Mouse (Mus musculus): ENCODE measurements around the gene Slit3. TPM values are rescaled to one million over a fixed set of nuclear protein-coding genes. Genes with fewer than 3 reads are reported as not detected.

Gene Slit3
- total and polyA plus RNA-seq, 3 experiments, result 0.55 to 4.8 (median 2.8) TPM

GRCm38 (mm10) chr11:35342486-35342885, 221.5 kb downstream of the Slit3 start:
- H3K79me2 ChIP-seq (replicated peaks; ENCODE audit: control insufficient read depth, extremely low read depth, insufficient read depth, poor library complexity, severe bottlenecking), result no peaks in the 10 kb centered on the region
- H3K9me3 ChIP-seq (replicated peaks; ENCODE audit: low read length), result no peaks in the 10 kb centered on the region
- peaks cover 7% of the 10 kb centered on the region for H3K27me3 ChIP-seq (replicated peaks)
- dilution Hi-C loops (cut with MboI; ENCODE audit: extremely low pct_ligation_motif_present, extremely low pct_unique_long_range_greater_than_20kb, low sequenced_read_pairs), result no loop called here
- H3K4me2 ChIP-seq (ENCODE audit: insufficient read depth, low read depth, poor library complexity, severe bottlenecking), result no peak overlapping the region
- in situ Hi-C loops (cut with MboI; ENCODE audit: low pct_ligation_motif_present, low pct_unique_long_range_greater_than_20kb, low sequenced_read_pairs), result no loop called here
- no peaks in the 10 kb centered on the region for H3K36me3 ChIP-seq (replicated peaks in 1 of 2; ENCODE audit: control insufficient read depth in 1 of 2, insufficient read depth in 1 of 2, low read length in 1 of 2)
- no peak overlapping the region for H3K27ac ChIP-seq (ENCODE audit: insufficient read depth, low read depth)
- H3K4me1 ChIP-seq (ENCODE audit: control insufficient read depth in 1 of 2, insufficient read depth in 2 of 2), result peaks cover 0 to 5% of the 10 kb centered on the region in 2 experiments; a peak in 1 of 4 replicates
- no peak overlapping the region for H3K9ac ChIP-seq (ENCODE audit: insufficient read depth, low read depth)
- no peak for DNase-seq (ENCODE audit: extremely low read depth)
- H3K4me3 ChIP-seq (replicated peaks in 1 of 3; ENCODE audit: low read depth in 2 of 3, low read length in 2 of 3, poor library complexity in 1 of 3), result no peak overlapping the region
- no peak for TF ChIP-seq ZC3H11A (IDR thresholded peaks at IDR 0.05; ENCODE audit: low read depth, low read length)
- TF ChIP-seq JUN (IDR thresholded peaks at IDR 0.05; ENCODE audit: insufficient read depth, low read depth, low read length), result no peak

GRCm38 (mm10) chr11:35345696-35346480, 224.9 kb downstream of the Slit3 start:
- H3K27me3 ChIP-seq (replicated peaks), result peaks cover 11% of the 10 kb centered on the region
- TF ChIP-seq EP300 (IDR thresholded peaks at IDR 0.05; ENCODE audit: low read length) (no peak), UBTF (IDR thresholded peaks at IDR 0.05; ENCODE audit: low read depth, low read length) (no peak), HCFC1 (IDR thresholded peaks at IDR 0.05; ENCODE audit: low read depth, low read length) (no peak), JUND (conservative IDR thresholded peaks at IDR 0.05; ENCODE audit: low read depth, low read length) (no peak), PAX5 (IDR thresholded peaks at IDR 0.05; ENCODE audit: low read length) (no peak), BHLHE40 (IDR thresholded peaks at IDR 0.05; ENCODE audit: low read depth, low read length) (no peak), NELFE (IDR thresholded peaks at IDR 0.05; ENCODE audit: low read depth, low read length) (no peak)
- no peak overlapping the region for H3K4me2 ChIP-seq (ENCODE audit: insufficient read depth, low read depth, poor library complexity, severe bottlenecking)
- H3K27ac ChIP-seq (ENCODE audit: insufficient read depth, low read depth), result no peak overlapping the region
- peaks cover 0 to 1% of the 10 kb centered on the region in 2 experiments; a peak in 1 of 4 replicates for H3K4me1 ChIP-seq (ENCODE audit: control insufficient read depth in 1 of 2, insufficient read depth in 2 of 2)
- H3K79me2 ChIP-seq (replicated peaks; ENCODE audit: control insufficient read depth, extremely low read depth, insufficient read depth, poor library complexity, severe bottlenecking), result no peaks in the 10 kb centered on the region
- dilution Hi-C loops (cut with MboI; ENCODE audit: extremely low pct_ligation_motif_present, extremely low pct_unique_long_range_greater_than_20kb, low sequenced_read_pairs) (no loop called here), in situ Hi-C loops (cut with MboI; ENCODE audit: low pct_ligation_motif_present, low pct_unique_long_range_greater_than_20kb, low sequenced_read_pairs) (no loop called here)
- no peaks in the 10 kb centered on the region for H3K36me3 ChIP-seq (replicated peaks in 1 of 2; ENCODE audit: control insufficient read depth in 1 of 2, insufficient read depth in 1 of 2, low read length in 1 of 2)
- no peak for DNase-seq (ENCODE audit: extremely low read depth)
- H3K4me3 ChIP-seq (replicated peaks in 1 of 3; ENCODE audit: low read depth in 2 of 3, low read length in 2 of 3, poor library complexity in 1 of 3), result no peak overlapping the region
- H3K9ac ChIP-seq (ENCODE audit: insufficient read depth, low read depth), result no peak overlapping the region
- no peaks in the 10 kb centered on the region for H3K9me3 ChIP-seq (replicated peaks; ENCODE audit: low read length)

GRCm38 (mm10) chr11:35348099-35348498, 227.1 kb downstream of the Slit3 start:
- no peaks in the 10 kb centered on the region for H3K4me1 ChIP-seq (ENCODE audit: control insufficient read depth in 1 of 2, insufficient read depth in 2 of 2)
- no peak overlapping the region for H3K4me3 ChIP-seq (replicated peaks in 1 of 3; ENCODE audit: low read depth in 2 of 3, low read length in 2 of 3, poor library complexity in 1 of 3)
- H3K27ac ChIP-seq (ENCODE audit: insufficient read depth, low read depth), result no peak overlapping the region
- H3K36me3 ChIP-seq (replicated peaks in 1 of 2; ENCODE audit: control insufficient read depth in 1 of 2, insufficient read depth in 1 of 2, low read length in 1 of 2), result no peaks in the 10 kb centered on the region
- H3K9ac ChIP-seq (ENCODE audit: insufficient read depth, low read depth), result no peak overlapping the region
- in situ Hi-C loops (cut with MboI; ENCODE audit: low pct_ligation_motif_present, low pct_unique_long_range_greater_than_20kb, low sequenced_read_pairs) (no loop called here), dilution Hi-C loops (cut with MboI; ENCODE audit: extremely low pct_ligation_motif_present, extremely low pct_unique_long_range_greater_than_20kb, low sequenced_read_pairs) (no loop called here)
- H3K27me3 ChIP-seq (replicated peaks), result peaks cover 11% of the 10 kb centered on the region
- no peak overlapping the region for H3K4me2 ChIP-seq (ENCODE audit: insufficient read depth, low read depth, poor library complexity, severe bottlenecking)
- no peak for DNase-seq (ENCODE audit: extremely low read depth)
- TF ChIP-seq ZMIZ1 (IDR thresholded peaks at IDR 0.05; ENCODE audit: low read depth, low read length) (no peak), ZNF384 (IDR thresholded peaks at IDR 0.05; ENCODE audit: low read depth, low read length) (no peak), GABPA (IDR thresholded peaks at IDR 0.05; ENCODE audit: insufficient replicate concordance, low read depth, low read length) (no peak), NRF1 (IDR thresholded peaks at IDR 0.05; ENCODE audit: low read depth, low read length) (no peak), ELF1 (IDR thresholded peaks at IDR 0.05; ENCODE audit: low read depth, low read length) (no peak), UBTF (IDR thresholded peaks at IDR 0.05; ENCODE audit: low read depth, low read length) (no peak), POLR2AphosphoS2 (IDR thresholded peaks at IDR 0.05; ENCODE audit: low read depth, low read length) (no peak), ZC3H11A (IDR thresholded peaks at IDR 0.05; ENCODE audit: low read depth, low read length) (no peak), E2F4 (IDR thresholded peaks at IDR 0.05; ENCODE audit: insufficient replicate concordance, low read depth, low read length) (no peak), CHD2 (IDR thresholded peaks at IDR 0.05; ENCODE audit: low read length) (no peak), EP300 (IDR thresholded peaks at IDR 0.05; ENCODE audit: low read length) (no peak), RAD21 (IDR thresholded peaks at IDR 0.05; ENCODE audit: low read depth, low read length) (no peak), TCF12 (IDR thresholded peaks at IDR 0.05; ENCODE audit: low read depth, low read length) (no peak), JUND (conservative IDR thresholded peaks at IDR 0.05; ENCODE audit: low read depth, low read length) (no peak), SIN3A (IDR thresholded peaks at IDR 0.05; ENCODE audit: low read length) (no peak), MYC (IDR thresholded peaks at IDR 0.05; ENCODE audit: low read depth, low read length) (no peak), TBP (conservative IDR thresholded peaks at IDR 0.05; ENCODE audit: low read depth, low read length) (no peak)
- no peaks in the 10 kb centered on the region for H3K9me3 ChIP-seq (replicated peaks; ENCODE audit: low read length)
- H3K79me2 ChIP-seq (replicated peaks; ENCODE audit: control insufficient read depth, extremely low read depth, insufficient read depth, poor library complexity, severe bottlenecking), result no peaks in the 10 kb centered on the region
